Mouse (Mus musculus): Measurements from ENCODE around the gene Abi3. TPM values are rescaled to one million over a fixed set of nuclear protein-coding genes. Genes with fewer than 3 reads are reported as not detected.
"Not testable (repeated sequence)": the region's sequence is repeated elsewhere in the genome, so short reads cannot be mapped to it uniquely, and the experiment has no call there.

The Abi3 gene
- polyA plus RNA-seq (2015; fragmentation: Nextera tagmentation; extraction: Ambion mirVana), result 11.7 and 14.1 TPM in 2 replicates

DNA sequence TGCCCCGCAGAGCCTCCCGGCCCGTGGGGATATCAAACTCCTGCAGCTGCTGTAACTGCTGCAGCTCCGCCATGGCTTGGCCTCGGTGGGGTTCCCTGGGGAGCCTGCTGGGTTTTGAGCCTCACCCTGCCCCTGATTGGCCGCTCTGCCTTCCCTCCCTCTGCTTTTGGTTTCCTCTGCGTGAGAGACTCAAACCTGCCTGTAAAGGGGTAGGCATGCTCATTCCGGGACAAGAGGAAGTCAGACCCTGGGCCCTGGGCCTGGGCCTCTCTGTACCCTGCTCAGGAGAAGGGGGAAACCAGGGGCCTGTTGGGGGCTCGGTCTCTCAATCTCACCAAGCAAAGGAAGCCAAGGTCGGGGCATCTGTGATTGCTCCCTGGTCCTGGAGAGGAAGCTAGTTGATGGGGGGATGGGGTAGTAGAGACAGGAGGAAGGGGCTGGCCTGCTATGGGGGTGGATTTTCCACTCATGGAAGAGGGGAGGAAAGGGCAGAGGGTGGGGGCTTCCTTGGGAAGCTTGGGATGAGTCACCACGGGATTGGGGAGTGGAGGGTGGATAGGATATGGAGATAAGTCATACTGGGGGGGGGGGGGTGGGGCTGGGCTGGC is at the start of gene Abi3:
Abi3 (minus strand) TSS at position 403 of the 608 bp plus-strand sequence.
- peak within 1 kb of the TSS; percentile 50 for H3K9ac ChIP-seq (replicated peaks; ENCODE audit: low read length)
- H3K4me3 ChIP-seq (ENCODE audit: low read length), result peak within 1 kb of the TSS; percentile 37
- H3K27me3 ChIP-seq (ENCODE audit: insufficient read depth, low read length), result no peaks in the 10 kb centered on the region; the same call in 1 of the 2 replicates
- ATAC-seq (ENCODE audit: low FRiP score, low TSS enrichment), result peak; percentile 77
- no peaks in the 10 kb centered on the region for H3K9me3 ChIP-seq (ENCODE audit: low read length)
- H3K27ac ChIP-seq (ENCODE audit: low read length), result peak within 1 kb of the TSS; percentile 74
- H3K4me2 ChIP-seq (replicated peaks; ENCODE audit: low read depth, low read length), result peak within 1 kb of the TSS; percentile 39
- 11% methylated on average over 11 of the region's 11 CpGs for WGBS
- peaks cover 14% of the 10 kb centered on the region for H3K4me1 ChIP-seq (ENCODE audit: insufficient read depth, low read length)
- no peaks in the 10 kb centered on the region for H3K36me3 ChIP-seq (ENCODE audit: insufficient read depth, low read length)

DNA sequence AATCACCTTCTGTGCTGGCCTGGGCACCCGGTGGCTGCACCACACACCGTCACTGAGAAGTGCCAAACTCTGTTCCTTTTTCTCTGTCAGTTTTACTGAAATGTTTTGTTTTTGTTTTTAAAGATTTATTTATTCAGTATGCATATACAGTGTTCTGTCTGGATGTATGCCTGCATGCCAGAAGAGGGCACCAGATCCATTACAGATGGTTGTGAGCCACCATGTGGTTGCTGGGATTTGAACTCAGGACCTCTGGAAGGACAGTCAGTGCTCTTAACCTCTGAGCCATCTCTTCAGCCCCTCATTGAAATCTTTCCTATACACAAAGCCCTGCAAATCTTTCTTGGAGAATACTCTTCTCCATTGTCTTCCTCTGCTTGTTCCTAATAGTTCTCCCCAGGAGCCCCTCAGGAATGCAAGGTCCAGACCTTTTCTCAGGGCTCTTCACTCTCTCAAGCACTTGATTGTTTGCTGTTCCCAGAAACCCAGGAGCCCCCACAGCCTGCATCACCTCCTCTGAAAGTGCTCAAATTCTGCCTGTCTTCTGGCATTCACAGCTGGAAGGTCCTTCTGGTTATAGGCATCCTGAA is 48.3 kb upstream of the Abi3 start:
- no peak for ATAC-seq (ENCODE audit: low FRiP score, low TSS enrichment)
- H3K4me1 ChIP-seq (ENCODE audit: insufficient read depth, low read length), result no peaks in the 10 kb centered on the region
- no peak overlapping the region for H3K27ac ChIP-seq (ENCODE audit: low read length)
- no peak overlapping the region for H3K9ac ChIP-seq (replicated peaks; ENCODE audit: low read length)
- H3K4me2 ChIP-seq (replicated peaks; ENCODE audit: low read depth, low read length), result no peak overlapping the region
- 71% methylated on average over 2 of the region's 2 CpGs for whole genome bisulfite sequencing
- no peaks in the 10 kb centered on the region for H3K27me3 ChIP-seq (ENCODE audit: insufficient read depth, low read length)
- H3K9me3 ChIP-seq (ENCODE audit: low read length), result peaks cover 7% of the 10 kb centered on the region; the same call in 1 of the 2 replicates
- no peaks in the 10 kb centered on the region for H3K36me3 ChIP-seq (ENCODE audit: insufficient read depth, low read length)
- no peak overlapping the region for H3K4me3 ChIP-seq (ENCODE audit: low read length)

- not testable (repeated sequence) for H3K27me3 ChIP-seq (ENCODE audit: insufficient read depth, low read length); H3K4me3 ChIP-seq (ENCODE audit: low read length); H3K9ac ChIP-seq (replicated peaks; ENCODE audit: low read length); ATAC-seq (ENCODE audit: low FRiP score, low TSS enrichment); H3K9me3 ChIP-seq (ENCODE audit: low read length); H3K4me2 ChIP-seq (replicated peaks; ENCODE audit: low read depth, low read length); H3K4me1 ChIP-seq (ENCODE audit: insufficient read depth, low read length); H3K27ac ChIP-seq (ENCODE audit: low read length); H3K36me3 ChIP-seq (ENCODE audit: insufficient read depth, low read length)
- 70% methylated on average over 2 of the region's 2 CpGs for WGBS
These were observed 37.6 kb upstream of the Abi3 start for GRCm38 (mm10) chr11:95879861-95880260.

DNA sequence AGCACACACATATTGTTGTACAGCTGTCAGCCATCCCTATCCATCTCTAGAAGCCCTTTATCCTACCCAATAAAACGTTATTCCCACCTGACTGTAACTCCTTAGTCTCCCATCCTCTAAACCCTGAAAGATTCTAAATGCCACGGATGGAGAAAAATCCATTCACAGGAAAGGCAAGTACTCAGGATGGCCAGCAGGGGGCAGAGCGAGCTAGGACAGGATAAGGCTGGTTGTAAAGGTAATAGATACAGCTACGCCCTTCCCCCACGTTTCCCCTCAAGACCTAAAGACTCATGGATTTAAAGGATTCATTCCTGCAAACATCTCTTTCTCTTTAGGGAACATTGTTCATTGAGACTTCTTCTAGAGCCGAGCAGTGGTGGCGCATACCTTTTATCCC is 34.0 kb upstream of the Abi3 start:
- Histone ChIP-seq H3K27me3 (ENCODE audit: insufficient read depth, low read length) (no peaks in the 10 kb centered on the region), H3K4me2 (replicated peaks; ENCODE audit: low read depth, low read length) (no peak overlapping the region; the same call in 1 of the 2 replicates), H3K4me1 (ENCODE audit: insufficient read depth, low read length) (no peaks in the 10 kb centered on the region), H3K9me3 (ENCODE audit: low read length) (no peaks in the 10 kb centered on the region), H3K36me3 (ENCODE audit: insufficient read depth, low read length) (no peaks in the 10 kb centered on the region), H3K27ac (ENCODE audit: low read length) (no peak overlapping the region), H3K4me3 (ENCODE audit: low read length) (no peak overlapping the region), H3K9ac (replicated peaks; ENCODE audit: low read length) (no peak overlapping the region)
- WGBS, result 20% methylated on average over 7 of the region's 7 CpGs
- no peak for ATAC-seq (ENCODE audit: low FRiP score, low TSS enrichment)

- ATAC-seq (ENCODE audit: low FRiP score, low TSS enrichment), result no peak
- no peak overlapping the region for H3K27ac ChIP-seq (ENCODE audit: low read length)
- WGBS, result 31% methylated on average over 9 of the region's 9 CpGs
- H3K9me3 ChIP-seq (ENCODE audit: low read length), result no peaks in the 10 kb centered on the region
- no peaks in the 10 kb centered on the region for H3K36me3 ChIP-seq (ENCODE audit: insufficient read depth, low read length)
- no peak overlapping the region for H3K9ac ChIP-seq (replicated peaks; ENCODE audit: low read length)
- H3K4me3 ChIP-seq (ENCODE audit: low read length), result no peak overlapping the region
- no peaks in the 10 kb centered on the region for H3K27me3 ChIP-seq (ENCODE audit: insufficient read depth, low read length)
- H3K4me1 ChIP-seq (ENCODE audit: insufficient read depth, low read length), result no peaks in the 10 kb centered on the region
- H3K4me2 ChIP-seq (replicated peaks; ENCODE audit: low read depth, low read length), result no peak overlapping the region; the same call in 1 of the 2 replicates
These were observed 33.5 kb upstream of the Abi3 start for GRCm38 (mm10) chr11:95875804-95876203.

DNA sequence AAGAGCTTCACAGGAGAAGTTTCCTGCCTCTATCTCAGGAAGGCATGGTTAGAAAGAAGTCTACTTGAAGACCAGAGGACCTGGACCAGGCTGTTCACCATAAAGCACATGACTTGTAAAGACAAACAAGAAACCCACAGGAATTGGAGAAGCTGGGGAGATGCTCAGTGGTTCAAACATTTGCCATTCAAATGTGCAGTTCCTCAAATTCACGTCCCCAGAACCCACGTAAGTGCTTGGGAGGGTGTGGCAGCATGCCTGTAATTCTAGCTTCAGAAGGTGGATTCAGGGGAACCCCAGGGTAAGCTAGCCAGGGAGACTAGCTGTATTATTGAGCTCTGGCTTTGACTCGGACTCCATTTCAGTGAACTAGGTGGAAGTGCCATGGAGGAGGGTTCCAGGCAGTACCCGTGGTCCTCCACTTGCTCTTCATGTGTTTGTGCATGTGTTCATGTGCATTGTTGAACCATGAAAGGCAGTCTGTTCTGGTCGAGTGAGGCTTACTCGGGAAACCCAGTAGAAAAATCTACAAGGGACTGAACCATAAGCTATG is 27.7 kb upstream of the Abi3 start:
- Histone ChIP-seq H3K9ac (replicated peaks; ENCODE audit: low read length) (no peak overlapping the region), H3K27me3 (ENCODE audit: insufficient read depth, low read length) (no peaks in the 10 kb centered on the region), H3K4me3 (ENCODE audit: low read length) (no peak overlapping the region), H3K36me3 (ENCODE audit: insufficient read depth, low read length) (no peaks in the 10 kb centered on the region), H3K9me3 (ENCODE audit: low read length) (no peaks in the 10 kb centered on the region), H3K27ac (ENCODE audit: low read length) (no peak overlapping the region), H3K4me1 (ENCODE audit: insufficient read depth, low read length) (no peaks in the 10 kb centered on the region), H3K4me2 (replicated peaks; ENCODE audit: low read depth, low read length) (no peak overlapping the region)
- ATAC-seq (ENCODE audit: low FRiP score, low TSS enrichment), result no peak
- 72% methylated on average over 6 of the region's 6 CpGs for WGBS

DNA sequence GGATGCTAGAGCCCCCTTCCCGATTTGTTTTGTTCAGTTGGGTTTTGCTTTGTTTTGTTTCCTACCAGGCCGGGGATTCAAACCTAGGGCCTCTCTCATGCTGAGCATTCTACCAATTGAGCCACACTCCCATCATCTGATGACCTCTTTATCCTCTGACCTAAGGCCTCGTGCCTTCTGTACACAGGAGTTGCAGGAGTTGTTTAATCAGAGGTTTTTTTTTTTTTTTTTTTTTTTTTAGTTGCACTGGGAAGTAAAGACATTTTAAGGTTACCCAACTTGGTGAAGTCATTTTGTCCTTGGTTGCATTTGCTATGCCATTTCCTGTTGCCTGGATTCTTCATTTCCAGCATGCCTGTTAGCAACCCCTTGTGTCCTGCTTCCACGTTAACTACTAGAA is 27.2 kb upstream of the Abi3 start:
- 82% methylated on average over 4 of the region's 4 CpGs for WGBS

GRCm38 (mm10) chr11:95861397-95861796 is 19.1 kb upstream of the Abi3 start:
- no peak overlapping the region for H3K4me2 ChIP-seq (replicated peaks; ENCODE audit: low read depth, low read length)
- H3K4me1 ChIP-seq (ENCODE audit: insufficient read depth, low read length), result peaks cover 12% of the 10 kb centered on the region
- H3K9me3 ChIP-seq (ENCODE audit: low read length), result no peaks in the 10 kb centered on the region
- 92% methylated on average over 8 of the region's 8 CpGs for WGBS
- no peak overlapping the region for H3K9ac ChIP-seq (replicated peaks; ENCODE audit: low read length)
- H3K27ac ChIP-seq (ENCODE audit: low read length), result no peak overlapping the region
- no peaks in the 10 kb centered on the region for H3K36me3 ChIP-seq (ENCODE audit: insufficient read depth, low read length)
- H3K4me3 ChIP-seq (ENCODE audit: low read length), result no peak overlapping the region
- ATAC-seq (ENCODE audit: low FRiP score, low TSS enrichment), result no peak
- no peaks in the 10 kb centered on the region for H3K27me3 ChIP-seq (ENCODE audit: insufficient read depth, low read length)

More for the DNA sequence above, 27.2 kb upstream of the Abi3 start:
- Histone ChIP-seq H3K9ac (replicated peaks; ENCODE audit: low read length) (no peak overlapping the region), H3K4me1 (ENCODE audit: insufficient read depth, low read length) (no peaks in the 10 kb centered on the region), H3K27me3 (ENCODE audit: insufficient read depth, low read length) (no peaks in the 10 kb centered on the region), H3K4me3 (ENCODE audit: low read length) (no peak overlapping the region), H3K4me2 (replicated peaks; ENCODE audit: low read depth, low read length) (no peak overlapping the region), H3K36me3 (ENCODE audit: insufficient read depth, low read length) (no peaks in the 10 kb centered on the region), H3K9me3 (ENCODE audit: low read length) (no peaks in the 10 kb centered on the region), H3K27ac (ENCODE audit: low read length) (no peak overlapping the region)
- no peak for ATAC-seq (ENCODE audit: low FRiP score, low TSS enrichment)

GRCm38 (mm10) chr11:95860071-95860490 is 17.8 kb upstream of the Abi3 start:
- 18% methylated on average over 3 of the region's 3 CpGs for WGBS

GRCm38 (mm10) chr11:95859468-95859855 is 17.2 kb upstream of the Abi3 start:
- H3K36me3 ChIP-seq (ENCODE audit: insufficient read depth, low read length), result no peaks in the 10 kb centered on the region
- peak overlapping the region; percentile 98 for H3K27ac ChIP-seq (ENCODE audit: low read length)
- H3K4me2 ChIP-seq (replicated peaks; ENCODE audit: low read depth, low read length), result peak overlapping the region; percentile 96
- under 1% methylated on average over 35 of the region's 35 CpGs for WGBS
- H3K9ac ChIP-seq (replicated peaks; ENCODE audit: low read length), result peak overlapping the region; percentile 82
- ATAC-seq (ENCODE audit: low FRiP score, low TSS enrichment), result peak; percentile 52
- H3K27me3 ChIP-seq (ENCODE audit: insufficient read depth, low read length), result no peaks in the 10 kb centered on the region
- H3K4me1 ChIP-seq (ENCODE audit: insufficient read depth, low read length), result peaks cover 12% of the 10 kb centered on the region
- 0 out of 2 replicates have a peak, but pooled peaks cover under 1% of the 10 kb centered on the region for H3K9me3 ChIP-seq (ENCODE audit: low read length)
- H3K4me3 ChIP-seq (ENCODE audit: low read length), result peak overlapping the region; percentile 82

More at GRCm38 (mm10) chr11:95860071-95860490, 17.8 kb upstream of the Abi3 start:
- ATAC-seq (ENCODE audit: low FRiP score, low TSS enrichment), result no peak
- Histone ChIP-seq H3K9ac (replicated peaks; ENCODE audit: low read length) (peak overlapping the region; percentile 82), H3K4me3 (ENCODE audit: low read length) (peak overlapping the region; percentile 82), H3K27ac (ENCODE audit: low read length) (no peak overlapping the region), H3K4me2 (replicated peaks; ENCODE audit: low read depth, low read length) (peak overlapping the region; percentile 96), H3K4me1 (ENCODE audit: insufficient read depth, low read length) (peaks cover 12% of the 10 kb centered on the region), H3K9me3 (ENCODE audit: low read length) (no peaks in the 10 kb centered on the region), H3K27me3 (ENCODE audit: insufficient read depth, low read length) (no peaks in the 10 kb centered on the region), H3K36me3 (ENCODE audit: insufficient read depth, low read length) (no peaks in the 10 kb centered on the region)
